Mouse (Mus musculus): Measurements from ENCODE around the gene Iqcf5. TPM values are rescaled to one million over a fixed set of nuclear protein-coding genes. Genes with fewer than 3 reads are reported as not detected.
"Not testable (repeated sequence)": the region's sequence is repeated elsewhere in the genome, so short reads cannot be mapped to it uniquely, and the experiment has no call there.

Iqcf5 gene
- total RNA-seq, 2 experiments from 2014 or later: not detected

DNA sequence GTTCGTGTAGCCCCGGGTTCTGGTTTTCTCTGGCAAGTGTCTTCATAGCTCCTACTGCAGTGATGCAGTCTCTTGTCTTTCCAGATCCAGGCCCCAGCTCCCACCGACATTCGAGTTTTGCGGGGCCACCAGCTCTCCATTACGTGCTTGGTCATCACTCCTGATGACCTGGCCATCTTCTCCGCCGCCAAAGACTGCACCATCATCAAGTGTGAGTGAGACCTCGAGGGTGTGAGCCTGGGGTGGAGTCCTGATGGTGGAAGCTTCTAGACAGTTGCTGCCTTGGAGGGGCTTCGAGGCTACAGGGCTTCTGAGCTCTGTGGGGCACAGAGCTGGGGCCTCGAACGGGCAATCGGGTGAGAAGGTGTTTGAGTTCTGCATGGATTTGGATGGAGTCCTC, 32.7 kb upstream of the Iqcf5 start:
- no peak for DNase-seq

- DNase-seq: no peak
These were observed 31.7 kb upstream of the Iqcf5 start for GRCm38 (mm10) chr9:106482578-106483115.

GRCm38 (mm10) chr9:106483136-106483535, 31.2 kb upstream of the Iqcf5 start:
- no peak for DNase-seq

GRCm38 (mm10) chr9:106483606-106484005, 30.8 kb upstream of the Iqcf5 start:
- no peak for DNase-seq

DNA sequence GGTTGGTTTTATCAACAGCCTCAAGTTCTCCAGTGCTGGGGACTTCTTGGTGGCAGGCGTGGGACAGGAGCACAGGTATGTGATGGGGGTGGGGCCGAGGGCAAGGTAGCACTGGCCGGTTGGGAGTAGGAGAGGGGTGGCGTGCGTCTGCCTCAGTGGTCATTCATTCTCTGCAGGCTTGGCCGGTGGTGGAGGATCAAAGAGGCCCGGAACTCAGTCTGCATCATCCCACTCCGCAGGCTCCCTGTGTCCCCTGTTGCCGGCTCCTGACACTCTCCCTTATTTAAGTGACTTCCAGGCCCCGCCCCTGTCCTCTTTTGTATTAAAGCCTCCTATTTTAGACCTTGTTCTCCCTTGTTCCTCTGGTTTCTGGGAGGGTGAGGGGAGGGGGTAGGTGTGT, 29.3 kb upstream of the Iqcf5 start:
- DNase-seq: no peak

- DNase-seq: not testable (repeated sequence)
These were observed 26.8 kb upstream of the Iqcf5 start for GRCm38 (mm10) chr9:106487602-106488001.

DNA sequence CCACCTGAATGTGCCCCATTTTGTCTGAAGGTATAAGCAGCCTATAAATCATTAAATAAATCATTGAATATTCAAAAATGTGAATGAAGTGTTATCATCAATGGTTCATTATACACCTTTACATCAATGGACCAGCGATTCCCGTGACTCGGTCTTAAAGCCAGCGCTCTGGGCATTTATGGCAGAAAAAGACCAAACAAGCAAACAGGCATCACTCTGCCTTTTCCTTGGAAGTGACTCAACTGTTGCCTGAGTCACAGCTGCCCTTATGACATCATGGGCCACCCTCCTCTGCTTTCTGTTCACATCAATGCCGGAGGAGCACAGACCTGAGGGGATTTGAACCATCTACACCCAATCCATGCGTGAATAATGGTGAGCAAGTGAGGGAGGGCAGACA, 14.7 kb upstream of the Iqcf5 start, which contains the start of gene Iqcf1:
Iqcf1 (plus strand) TSS at position 301 of the 400 bp plus-strand sequence.
- DNase-seq: no peak

- DNase-seq: no peak
These were observed 12.5 kb upstream of the Iqcf5 start for GRCm38 (mm10) chr9:106501846-106502245.

DNA sequence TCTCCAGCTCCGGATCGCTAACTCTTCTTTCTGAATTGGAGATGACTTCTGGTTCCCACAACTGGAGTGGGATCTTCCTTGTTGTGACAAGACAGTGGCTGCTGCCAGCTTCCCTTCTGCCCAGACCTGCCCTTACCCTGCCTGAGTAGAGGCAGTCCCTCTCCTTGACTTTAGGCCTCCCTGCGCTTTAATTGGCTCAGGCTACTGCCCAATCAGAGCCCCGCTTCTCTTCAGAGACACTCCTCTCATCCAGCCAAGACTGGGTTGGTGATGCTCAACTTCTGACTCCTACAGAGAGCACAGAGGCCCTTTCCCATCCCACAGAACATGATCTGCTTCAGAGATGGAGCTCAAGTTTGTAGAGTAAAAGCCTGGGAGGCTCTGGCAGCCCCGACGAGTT, 10.1 kb upstream of the Iqcf5 start:
- no peak for DNase-seq

DNA sequence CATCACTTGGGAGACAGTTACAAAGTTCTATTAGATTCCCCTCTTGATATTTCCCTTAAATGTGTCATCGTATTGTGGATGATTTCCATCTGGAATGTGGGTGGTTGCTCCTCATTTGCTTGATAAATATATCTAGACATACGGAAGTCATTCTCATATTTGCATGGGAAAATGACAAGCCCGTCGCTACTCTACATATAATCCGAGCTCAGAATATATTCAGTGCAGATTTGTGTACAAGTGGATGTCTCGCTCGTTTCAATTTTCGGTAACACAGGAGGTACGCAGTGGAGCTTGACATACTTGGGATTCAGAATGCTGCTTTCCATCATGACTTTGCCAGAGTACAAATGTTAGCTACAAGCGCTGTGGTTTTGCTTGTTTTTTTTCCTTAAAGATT, 5.0 kb upstream of the Iqcf5 start:
- peak in 1 of 2 experiments; percentile 8 for DNase-seq

DNA sequence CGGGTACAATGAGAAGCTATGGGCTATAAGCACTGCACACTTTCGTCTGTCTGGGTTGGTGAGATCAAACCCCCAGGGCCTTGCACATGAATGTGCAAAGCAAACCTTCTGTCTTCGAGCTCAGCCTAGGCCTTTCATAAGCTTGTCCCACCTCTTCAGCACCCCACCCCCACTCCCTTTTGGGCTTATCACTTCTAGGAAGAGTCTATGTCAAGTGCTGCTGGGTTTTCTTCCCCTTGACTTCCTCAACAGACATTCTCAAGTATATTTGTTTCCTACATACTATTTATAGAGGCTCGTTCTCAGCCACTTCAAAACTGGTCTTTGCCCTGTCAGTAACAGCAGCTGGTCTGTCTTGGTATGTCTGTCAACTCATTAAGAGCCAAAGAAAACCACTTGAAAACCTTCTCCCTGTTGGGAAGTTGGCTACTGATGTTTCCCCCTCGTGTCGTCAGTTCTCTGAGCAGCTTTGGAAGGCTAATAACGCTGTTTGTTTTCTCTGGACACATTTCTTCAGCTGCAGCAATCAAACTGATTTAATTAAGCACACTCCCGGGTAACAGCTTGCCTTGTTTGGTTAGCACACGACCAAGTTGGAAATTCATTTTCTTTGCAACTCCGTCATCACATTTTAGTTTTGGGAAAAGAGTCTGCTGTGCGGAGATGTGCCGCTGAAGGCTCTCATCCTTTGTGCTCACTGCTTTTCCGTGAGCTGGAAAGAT, 1.5 kb upstream of the Iqcf5 start:
- DNase-seq: peak; percentile 8

DNA sequence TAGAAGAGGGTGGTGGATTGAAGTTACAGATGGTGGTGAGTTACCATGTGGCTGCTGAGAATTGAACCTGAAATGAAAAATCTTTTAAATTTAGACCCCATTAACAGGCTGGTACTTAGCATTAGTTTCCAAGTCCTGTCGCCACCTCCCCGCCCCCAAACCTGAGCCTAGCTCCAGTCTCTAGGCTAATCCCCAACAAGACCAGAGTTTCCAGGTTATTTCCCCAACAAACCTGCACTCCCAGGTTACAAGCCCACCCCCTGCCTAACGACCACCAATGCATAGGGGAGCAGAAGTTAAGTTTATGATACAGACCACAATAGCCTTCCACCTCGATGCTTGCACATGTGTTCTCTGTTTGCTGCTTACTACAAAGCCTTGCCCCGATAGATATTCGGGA, 807 bp upstream of the Iqcf5 start:
- DNase-seq: no peak

DNA sequence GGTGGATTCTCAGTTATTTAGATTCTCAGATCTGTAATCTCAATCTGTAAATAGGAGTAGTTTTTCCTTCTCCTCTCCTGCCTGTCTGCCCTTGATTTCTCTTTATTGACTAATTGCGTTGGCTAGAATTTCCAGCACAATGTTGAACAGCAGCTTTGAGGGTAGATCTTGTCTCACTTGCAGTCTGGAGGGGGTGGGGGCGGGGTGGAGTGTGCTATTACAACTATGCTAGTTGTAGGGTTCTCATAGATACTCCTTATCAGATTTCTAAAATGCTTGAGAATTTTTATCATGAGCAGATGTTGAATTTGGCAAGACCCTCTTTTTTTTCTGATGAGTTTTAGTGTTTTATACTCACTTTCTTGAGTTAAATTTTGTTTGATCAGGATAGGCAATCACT, 5.1 kb downstream of the Iqcf5 start:
- DNase-seq: no peak

DNA sequence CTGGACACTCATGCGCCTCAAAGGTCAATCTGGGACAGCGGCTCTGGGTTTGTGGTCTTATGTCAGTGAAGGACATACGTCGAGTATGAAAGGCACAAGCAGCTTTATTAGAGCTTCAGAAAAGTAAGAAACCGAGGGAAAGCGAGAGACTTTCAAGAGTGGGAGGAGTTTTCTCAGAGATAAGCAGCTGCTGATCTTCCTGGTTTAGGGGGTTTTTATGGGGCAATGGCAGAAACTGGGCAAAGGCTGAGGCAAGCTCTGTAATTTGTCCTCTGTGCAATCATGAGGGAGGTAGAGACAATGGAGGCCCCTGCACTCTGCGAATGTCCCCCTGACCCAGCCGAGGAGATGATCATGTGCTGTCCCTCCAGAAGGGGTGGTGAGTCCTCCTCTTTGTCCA, 5.5 kb downstream of the Iqcf5 start:
- no peak for DNase-seq

- peak in 1 of 2 experiments; percentile 10 for DNase-seq
These were observed 17.5 kb downstream of the Iqcf5 start for GRCm38 (mm10) chr9:106531833-106532232.

DNA sequence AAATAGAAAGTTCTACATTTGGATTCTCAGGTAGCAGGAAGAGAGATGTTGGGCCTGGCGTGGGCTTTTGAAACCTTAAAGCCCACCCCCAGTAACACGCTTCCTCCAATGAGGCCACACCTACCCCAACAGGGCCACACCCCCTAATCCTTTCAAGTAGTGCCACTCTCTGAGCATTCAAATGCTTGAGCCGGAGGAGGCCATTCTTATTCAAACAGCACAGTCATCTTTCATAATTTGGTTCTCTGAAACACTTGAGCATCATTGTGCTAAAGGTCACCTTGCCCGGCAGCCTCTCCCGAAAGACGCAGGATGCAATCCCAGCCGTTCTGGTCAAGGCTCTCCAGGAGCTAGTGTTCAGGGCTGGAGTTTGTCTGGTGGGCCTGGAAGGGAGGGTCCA, 19.9 kb downstream of the Iqcf5 start:
- DNase-seq: no peak

- DNase-seq: no peak
These were observed 20.6 kb downstream of the Iqcf5 start for GRCm38 (mm10) chr9:106534975-106535374.

- no peak for DNase-seq
These were observed 47.2 kb downstream of the Iqcf5 start, which contains the start of gene Iqcf3 for GRCm38 (mm10) chr9:106561531-106561930. Gene Iqcf3 (minus strand): TSS chr9:106561631.

DNA sequence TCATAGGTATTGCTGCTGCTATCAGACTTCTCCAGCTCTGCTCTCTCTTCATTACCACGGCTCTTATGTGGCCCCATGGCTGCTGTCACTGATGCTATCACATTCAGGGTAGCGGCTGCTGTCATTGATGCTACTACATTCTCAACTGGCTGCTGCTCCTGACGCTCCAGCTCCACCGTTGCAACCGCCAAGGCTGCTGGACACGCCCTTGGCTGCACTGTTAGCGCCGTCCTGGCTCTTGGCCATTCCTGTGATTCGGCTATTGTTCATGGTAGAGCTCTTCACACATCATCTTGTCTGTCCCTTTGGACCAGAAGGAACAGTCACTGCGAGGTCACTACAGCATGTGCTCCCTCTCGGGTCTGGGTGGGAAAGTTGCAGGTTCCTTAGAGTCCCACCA, 47.9 kb downstream of the Iqcf5 start:
- no peak for DNase-seq

- no peak for DNase-seq
These were observed 49.7 kb downstream of the Iqcf5 start for GRCm38 (mm10) chr9:106564025-106564424.
